Mouse (Mus musculus) effector memory CD4-positive, alpha-beta T cell, adult 5 months (primary cell): ENCODE measurements around the gene Olfr398. TPM values are rescaled to one million over a fixed set of nuclear protein-coding genes. Genes with fewer than 3 reads are reported as not detected.

Experiments
- polyA plus RNA-seq: library from polyadenylated mRNA; unstranded; fragments of 100-300 nt; shearing (Covaris generic); gene quantifications from one replicate; pipeline ENCODE4 v1.2.1, GENCODE M21; 2017

The Olfr398 gene
- polyA plus RNA-seq: not detected

GRCm38 (mm10) chr11:73990307-73990706 is at the start of gene Olfr398:
Gene Olfr398 (minus strand): TSS chr11:73990407.

DNA sequence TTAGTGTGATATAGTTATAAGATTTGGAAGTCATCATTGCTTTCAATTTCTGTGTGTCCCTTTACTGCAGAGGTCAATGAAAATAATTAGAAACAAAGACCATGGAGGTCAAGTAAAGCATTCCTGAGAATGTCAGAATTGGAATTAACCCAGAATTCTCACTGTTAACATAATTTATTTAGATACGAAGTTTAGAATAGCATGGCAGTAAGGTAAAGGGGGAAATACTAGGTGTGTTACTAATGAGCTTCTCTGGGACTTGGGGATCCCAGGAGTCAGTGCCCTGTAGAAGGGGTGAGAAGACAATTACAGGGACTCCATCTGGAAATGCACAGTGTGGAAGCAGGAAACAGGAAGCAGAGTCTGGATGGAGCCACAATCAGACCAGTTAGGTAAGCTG is 29.7 kb downstream of the Olfr398 start, which contains the start of gene Olfr397:
TSS of gene Olfr397 (plus strand) at position 301 of the 400 bp plus-strand sequence.

GRCm38 (mm10) chr11:73936377-73936776 is 53.8 kb downstream of the Olfr398 start, which contains the start of gene Olfr23:
Gene Olfr23 (plus strand): TSS chr11:73936677.

Other genes with a start within 250 kb of the Olfr398 start
- gene Olfr389, start 209.7 kb downstream of the Olfr398 start, polyA plus RNA-seq: not detected
- gene Olfr390, start 207.4 kb downstream of the Olfr398 start, polyA plus RNA-seq: not detected
- gene Olfr391-ps, start 187.4 kb downstream of the Olfr398 start, polyA plus RNA-seq: not detected
- not detected for gene Olfr392, start 173.4 kb downstream of the Olfr398 start, polyA plus RNA-seq
- not detected for gene Olfr393, start 139.0 kb downstream of the Olfr398 start, polyA plus RNA-seq
- not detected for gene Olfr394, start 99.6 kb downstream of the Olfr398 start, polyA plus RNA-seq
- gene Olfr395, start 81.1 kb downstream of the Olfr398 start, polyA plus RNA-seq: not detected
- gene Olfr23, start 53.7 kb downstream of the Olfr398 start, polyA plus RNA-seq: not detected
- not detected for gene Olfr397, start 29.6 kb downstream of the Olfr398 start, polyA plus RNA-seq
- not detected for gene Olfr139, start 66.1 kb upstream of the Olfr398 start, polyA plus RNA-seq
- not detected for gene Olfr399, start 66.2 kb upstream of the Olfr398 start, polyA plus RNA-seq
- gene Zfp616, start 79.5 kb upstream of the Olfr398 start, polyA plus RNA-seq: not detected
- gene Olfr401, start 123.3 kb upstream of the Olfr398 start, polyA plus RNA-seq: not detected
- gene Olfr402, start 163.1 kb upstream of the Olfr398 start, polyA plus RNA-seq: not detected
- gene Olfr403, start 195.8 kb upstream of the Olfr398 start, polyA plus RNA-seq: not detected
- not detected for gene Olfr43, start 221.0 kb upstream of the Olfr398 start, polyA plus RNA-seq